ENCODE assay signal across 9 mouse cellular contexts in the genomic region with DNA sequence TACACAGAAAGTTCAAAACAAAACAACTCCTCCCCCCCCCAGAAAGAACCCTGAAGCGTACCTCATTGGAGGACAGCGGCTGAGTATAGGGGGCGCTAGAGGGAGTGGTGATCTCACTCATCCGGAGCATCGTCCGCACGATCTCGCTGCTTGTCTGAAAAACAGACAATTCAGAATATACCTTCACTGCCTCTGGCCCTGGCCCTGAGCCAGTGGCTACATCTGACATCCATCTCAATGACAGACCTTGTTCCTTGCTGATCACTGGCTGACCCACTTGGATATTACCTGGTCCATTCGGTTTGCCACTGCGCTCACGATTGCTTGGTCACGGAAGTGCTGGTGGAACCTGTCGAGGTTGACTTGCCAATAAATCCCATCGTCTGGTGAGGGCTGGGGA. TPM values are rescaled to one million over a fixed set of nuclear protein-coding genes. Genes with fewer than 3 reads are reported as not detected.
DNase-seq lines count a peak whose midpoint lies in the region; ATAC-seq and TF ChIP-seq lines count a peak whose summit lies in the region.
"Had no signal": no experiment of that assay in that cellular context is flagged by ENCODE, and none has a peak within 500 bp of the region (broad histone marks: within the 10 kb centered on the region; RNA-seq: fewer than 3 reads in every experiment).

No protein-coding gene starts in this region.

- H3K9me3 ChIP-seq in kidney, embryonic 15.5 days (replicated peaks), result no peaks in the 10 kb centered on the region
- no peaks in the 10 kb centered on the region for H3K9me3 ChIP-seq in hindbrain, postnatal 0 days (ENCODE audit: low read length)
- H3K9me3 ChIP-seq: liver, embryonic 15.5 days had no signal

- H3K36me3 ChIP-seq in kidney, embryonic 15.5 days, result peaks cover 84% of the 10 kb centered on the region
- peaks cover 22% of the 10 kb centered on the region; the same call in 1 of the 2 replicates for H3K36me3 ChIP-seq in hindbrain, postnatal 0 days (ENCODE audit: insufficient read depth, low read length)

- H3K9ac ChIP-seq in kidney, embryonic 15.5 days, result no peak overlapping the region
- no peak overlapping the region for H3K9ac ChIP-seq in hindbrain, postnatal 0 days (replicated peaks; ENCODE audit: low read length)
- H3K9ac ChIP-seq: liver, embryonic 15.5 days had no signal

- ATAC-seq in kidney, embryonic 15.5 days (replicated peaks; ENCODE audit: low FRiP score), result 0 out of 2 replicates have a peak, but pooled peaks have one; percentile 9
- ATAC-seq in hindbrain, postnatal 0 days, result peak; percentile 74

- no peak overlapping the region; the same call in 1 of the 2 replicates for H3K4me3 ChIP-seq in kidney, embryonic 15.5 days (replicated peaks)
- H3K4me3 ChIP-seq in hindbrain, postnatal 0 days (ENCODE audit: low read length), result no peak overlapping the region
- H3K4me3 ChIP-seq: liver, embryonic 15.5 days had no signal

- H3K27ac ChIP-seq in kidney, embryonic 15.5 days, result 0 out of 2 replicates have a peak overlapping the region, but pooled peaks have one; percentile 22
- H3K27ac ChIP-seq in hindbrain, postnatal 0 days, result no peak overlapping the region
- H3K27ac ChIP-seq: liver, embryonic 15.5 days had no signal

- WGBS in kidney, embryonic 15.5 days, result 39% methylated on average over 14 of the region's 14 CpGs
- 36% methylated on average over 14 of the region's 14 CpGs for WGBS in hindbrain, postnatal 0 days

- H3K4me2 ChIP-seq in kidney, embryonic 15.5 days, result peak overlapping the region; percentile 36
- peak overlapping the region; percentile 25; the same call in 1 of the 2 replicates for H3K4me2 ChIP-seq in hindbrain, postnatal 0 days (ENCODE audit: low read depth, low read length)
- H3K4me2 ChIP-seq: liver, embryonic 15.5 days had no signal

- 0 out of 2 replicates have a peak, but pooled peaks cover 3% of the 10 kb centered on the region for H3K4me1 ChIP-seq in kidney, embryonic 15.5 days
- no peaks in the 10 kb centered on the region for H3K4me1 ChIP-seq in hindbrain, postnatal 0 days (ENCODE audit: insufficient read depth, low read length)

- H3K27me3 ChIP-seq in kidney, embryonic 15.5 days, result no peaks in the 10 kb centered on the region
- no peaks in the 10 kb centered on the region for H3K27me3 ChIP-seq in hindbrain, postnatal 0 days (ENCODE audit: insufficient read depth, low read length)
- H3K27me3 ChIP-seq: liver, embryonic 15.5 days had no signal

- DNase-seq in kidney, adult 11 months, result no peak
- peak; percentile 80 for DNase-seq in ZHBTc4 (ENCODE audit: low read depth, low spot score)
- DNase-seq in cerebellum, adult 9-10 months, result peak; percentile 88
- DNase-seq in hindbrain, postnatal 0 days (ENCODE audit: low spot score), result peak; percentile 80
- peak; percentile 44 for DNase-seq in lung, postnatal 14 days
- DNase-seq in urinary bladder, postnatal 14 days (ENCODE audit: low spot score), result no peak
- DNase-seq in urinary bladder, adult 2 months (ENCODE audit: low spot score), result no peak

- TF ChIP-seq CTCF in hindbrain, postnatal 0 days (IDR thresholded peaks at IDR 0.05; ENCODE audit: low read depth), result peak; percentile 75

RNA-seq across cellular contexts. Expression of a gene that starts 8.3 kb away (rescaled TPM):
- polyA plus RNA-seq in kidney, embryonic 15.5 days (2015; fragmentation: Nextera tagmentation; extraction: Ambion mirVana), result 41.0 and 41.5 TPM in 2 replicates
- 10.9 and 11.7 TPM in 2 replicates for total RNA-seq in hindbrain, postnatal 0 days (2014; rRNA removed)
- 26.3 and 29.1 TPM in 2 replicates for polyA plus RNA-seq in hindbrain, postnatal 0 days (2015; fragmentation: Nextera tagmentation; extraction: Ambion mirVana)
- 32.7 and 35.8 TPM in 2 replicates for polyA plus RNA-seq in urinary bladder, adult 2 months (2012; rRNA removed)

RNA-seq across cellular contexts. Expression of a gene that starts 8.3 kb away (rescaled TPM):
- polyA plus RNA-seq in kidney, embryonic 15.5 days (2015; fragmentation: Nextera tagmentation; extraction: Ambion mirVana), result 56.6 and 57.2 TPM in 2 replicates
- total RNA-seq in hindbrain, postnatal 0 days (2014; rRNA removed), result 47.9 and 53.8 TPM in 2 replicates
- 76.6 and 81.2 TPM in 2 replicates for polyA plus RNA-seq in hindbrain, postnatal 0 days (2015; fragmentation: Nextera tagmentation; extraction: Ambion mirVana)
- 29.3 and 31.0 TPM in 2 replicates for polyA plus RNA-seq in urinary bladder, adult 2 months (2012; rRNA removed)

RNA-seq across cellular contexts. Expression of a gene that starts 10.8 kb away (rescaled TPM):
- polyA plus RNA-seq in kidney, embryonic 15.5 days (2015; fragmentation: Nextera tagmentation; extraction: Ambion mirVana), result 10.0 and 10.5 TPM in 2 replicates
- 13.0 and 13.4 TPM in 2 replicates for total RNA-seq in hindbrain, postnatal 0 days (2014; rRNA removed)
- 17.6 and 17.8 TPM in 2 replicates for polyA plus RNA-seq in hindbrain, postnatal 0 days (2015; fragmentation: Nextera tagmentation; extraction: Ambion mirVana)
- polyA plus RNA-seq in urinary bladder, adult 2 months (2012; rRNA removed), result 2.5 and 2.9 TPM in 2 replicates

RNA-seq across cellular contexts. Expression of a gene that starts 23.0 kb away (rescaled TPM):
- 61.9 and 73.0 TPM in 2 replicates for polyA plus RNA-seq in kidney, embryonic 15.5 days (2015; fragmentation: Nextera tagmentation; extraction: Ambion mirVana)
- 37.5 and 46.1 TPM in 2 replicates for total RNA-seq in hindbrain, postnatal 0 days (2014; rRNA removed)
- polyA plus RNA-seq in hindbrain, postnatal 0 days (2015; fragmentation: Nextera tagmentation; extraction: Ambion mirVana), result 41.3 and 44.3 TPM in 2 replicates
- 45.8 and 47.6 TPM in 2 replicates for polyA plus RNA-seq in urinary bladder, adult 2 months (2012; rRNA removed)

RNA-seq across cellular contexts. Expression of a gene that starts 49.2 kb away (rescaled TPM):
- polyA plus RNA-seq in kidney, embryonic 15.5 days (2015; fragmentation: Nextera tagmentation; extraction: Ambion mirVana), result 0.86 and 1.1 TPM in 2 replicates
- 2.1 and 6.4 TPM in 2 replicates for total RNA-seq in hindbrain, postnatal 0 days (2014; rRNA removed)
- 2.8 and 3.0 TPM in 2 replicates for polyA plus RNA-seq in hindbrain, postnatal 0 days (2015; fragmentation: Nextera tagmentation; extraction: Ambion mirVana)
- 9.5 TPM in 2 replicates for polyA plus RNA-seq in urinary bladder, adult 2 months (2012; rRNA removed)

Comparison
In these comparisons a context has a peak if more than half of its experiments do, and no peak if none do; other contexts are left out.
1. DNase-seq: peak in ZHBTc4 (single experiment), cerebellum, adult 9-10 months (single experiment), hindbrain, postnatal 0 days (single experiment) and lung, postnatal 14 days (single experiment); none in kidney, adult 11 months (single experiment), urinary bladder, postnatal 14 days (single experiment) and urinary bladder, adult 2 months (single experiment).